Mouse (Mus musculus) heart, postnatal 0 days (tissue): Measurements from ENCODE around the gene Iqce.

Source experiments
- CTCF ChIP-seq: IDR thresholded peaks from 2 replicates; pipeline ENCODE4 v1.5.1; 2016; ENCODE audit warnings: antibody characterized with exemption, control low read depth, low read depth
- EP300 ChIP-seq: IDR thresholded peaks from 2 replicates; pipeline ENCODE4 v1.6.1; 2016; ENCODE audit warnings: antibody characterized with exemption, low read depth

GRCm38 (mm10) chr5:140662741-140663592 lies 39.2 kb downstream of the Iqce start:
- TF ChIP-seq CTCF (no peak), EP300 (no peak)
